Mouse (Mus musculus) MEL (cell line): ENCODE results near the gene Ctnna2. TPM values are rescaled to one million over a fixed set of nuclear protein-coding genes. Genes with fewer than 3 reads are reported as not detected.

Source experiments
- DNase-seq: peaks from one replicate; pipeline ENCODE4 v3.0.0; 2011; ENCODE audit warnings: low read depth, low spot score
- H3K27ac ChIP-seq: 2 replicates; pipeline ENCODE4 v1.5.1; 2012; ENCODE audit warnings: low read depth, mild to moderate bottlenecking, control low read depth, low read length, moderate library complexity; ENCODE audit not compliant: control insufficient read depth
- H3K27me3 ChIP-seq, 2 experiments: fragments of 150-350 bp in 1 of 2; sonication (generic) in 1 of 2; 2 replicates each; pipeline ENCODE4 v1.6.1; 2012; ENCODE audit warnings: low read length in 2 of 2, mild to moderate bottlenecking in 2 of 2, improper control_type of control experiment in 1 of 2, moderate library complexity in 1 of 2; ENCODE audit not compliant: insufficient read depth in 2 of 2, control insufficient read depth in 1 of 2
- H3K36me3 ChIP-seq, 2 experiments: 2 replicates each; pipeline ENCODE4 v1.6.1; 2012 to 2014; ENCODE audit warnings: low read length in 2 of 2, improper control_type of control experiment in 1 of 2, inconsistent platforms in 1 of 2, mild to moderate bottlenecking in 1 of 2; ENCODE audit not compliant: insufficient read depth in 2 of 2, control insufficient read depth in 1 of 2
- H3K4me1 ChIP-seq, 2 experiments: fragments of 150-350 bp in 1 of 2; sonication (generic) in 1 of 2; 2 replicates each; pipeline ENCODE4 v1.6.1; 2012; ENCODE audit warnings: low read length in 2 of 2, improper control_type of control experiment in 1 of 2, mild to moderate bottlenecking in 1 of 2; ENCODE audit not compliant: insufficient read depth in 2 of 2, control insufficient read depth in 1 of 2
- H3K4me3 ChIP-seq, 2 experiments: fragments of 150-350 bp in 1 of 2; sonication (generic) in 1 of 2; 2 replicates each; pipeline ENCODE4 v1.5.1; 2012; ENCODE audit warnings: low read depth in 2 of 2, low read length in 2 of 2, mild to moderate bottlenecking in 2 of 2, moderate library complexity in 2 of 2, control low read depth in 1 of 2, improper control_type of control experiment in 1 of 2; ENCODE audit not compliant: control insufficient read depth in 1 of 2, insufficient read depth in 1 of 2
- H3K79me2 ChIP-seq: 2 replicates; pipeline ENCODE4 v1.6.1; 2012; ENCODE audit warnings: mild to moderate bottlenecking, low read length, moderate library complexity; ENCODE audit not compliant: control insufficient read depth, poor library complexity, insufficient read depth
- H3K9ac ChIP-seq: 2 replicates; pipeline ENCODE4 v1.6.1; 2012; ENCODE audit warnings: low read depth, mild to moderate bottlenecking, control low read depth, low read length, moderate library complexity; ENCODE audit not compliant: control insufficient read depth, poor library complexity, severe bottlenecking
- H3K9me3 ChIP-seq: fragments of 150-350 bp; sonication (generic); replicated peaks from 2 replicates; pipeline ENCODE4 v1.6.1; 2012; ENCODE audit warnings: mild to moderate bottlenecking, low read length, improper control_type of control experiment, moderate library complexity; ENCODE audit not compliant: insufficient read depth
- BHLHE40 ChIP-seq: IDR thresholded peaks from 2 replicates; pipeline ENCODE4 v1.6.1; 2012; ENCODE audit warnings: low read depth, mild to moderate bottlenecking, inconsistent platforms, low read length, improper control_type of control experiment, borderline replicate concordance
- CHD1 ChIP-seq: IDR thresholded peaks from 2 replicates; pipeline ENCODE4 v1.6.1; 2012; ENCODE audit warnings: low read depth, mild to moderate bottlenecking, inconsistent platforms, low read length, improper control_type of control experiment
- CHD2 ChIP-seq: IDR thresholded peaks from 2 replicates; pipeline ENCODE4 v1.6.1; 2011; ENCODE audit warnings: low read length, improper control_type of control experiment
- CTCF ChIP-seq, 3 experiments: IDR thresholded peaks in 2 of 3; conservative IDR thresholded peaks in 1 of 3; 2 replicates each; pipeline ENCODE4 v1.5.1; 2011 to 2012; ENCODE audit warnings: low read length in 3 of 3, low read depth in 2 of 3, mild to moderate bottlenecking in 2 of 3, improper control_type of control experiment in 1 of 3, inconsistent platforms in 1 of 3, mixed read lengths in 1 of 3, moderate library complexity in 1 of 3; ENCODE audit not compliant: control insufficient read depth in 1 of 3, insufficient read depth in 1 of 3, poor library complexity in 1 of 3, severe bottlenecking in 1 of 3
- E2F4 ChIP-seq: IDR thresholded peaks from 2 replicates; pipeline ENCODE4 v1.6.1; 2011; ENCODE audit warnings: low read depth, low read length, improper control_type of control experiment, borderline replicate concordance
- ELF1 ChIP-seq: IDR thresholded peaks from 2 replicates; pipeline ENCODE4 v1.6.1; 2014; ENCODE audit warnings: low read depth, mild to moderate bottlenecking, inconsistent platforms, low read length, improper control_type of control experiment, moderate library complexity
- EP300 ChIP-seq, 2 experiments: IDR thresholded peaks; 2 replicates each; pipeline ENCODE4 v1.6.1; 2011; ENCODE audit warnings: improper control_type of control experiment in 2 of 2, low read length in 2 of 2, low read depth in 1 of 2, mild to moderate bottlenecking in 1 of 2
- GATA1 ChIP-seq: IDR thresholded peaks from 2 replicates; pipeline ENCODE4 v1.6.1; 2011; ENCODE audit warnings: low read depth, low read length, improper control_type of control experiment
- HCFC1 ChIP-seq: IDR thresholded peaks from 2 replicates; pipeline ENCODE4 v1.6.1; 2012; ENCODE audit warnings: low read depth, mild to moderate bottlenecking, inconsistent platforms, low read length, improper control_type of control experiment, moderate library complexity
- JUND ChIP-seq: IDR thresholded peaks from 2 replicates; pipeline ENCODE4 v1.6.1; 2011; ENCODE audit warnings: low read depth, mild to moderate bottlenecking, improper control_type of control experiment, low read length
- KAT2A ChIP-seq: conservative IDR thresholded peaks from 2 replicates; pipeline ENCODE4 v1.6.1; 2012; ENCODE audit warnings: low read depth, low read length, improper control_type of control experiment, inconsistent platforms
- MAFK ChIP-seq: IDR thresholded peaks from 2 replicates; pipeline ENCODE4 v1.6.1; 2011; ENCODE audit warnings: low read depth, mild to moderate bottlenecking, low read length, improper control_type of control experiment, borderline replicate concordance
- MAX ChIP-seq: IDR thresholded peaks from 2 replicates; pipeline ENCODE4 v1.6.1; 2011; ENCODE audit warnings: low read length, improper control_type of control experiment
- MAZ ChIP-seq: IDR thresholded peaks from 2 replicates; pipeline ENCODE4 v1.6.1; 2012; ENCODE audit warnings: low read depth, mild to moderate bottlenecking, inconsistent platforms, low read length, improper control_type of control experiment
- MEF2A ChIP-seq: IDR thresholded peaks from 2 replicates; pipeline ENCODE4 v1.6.1; 2014; ENCODE audit warnings: low read depth, mild to moderate bottlenecking, inconsistent platforms, low read length, improper control_type of control experiment; ENCODE audit not compliant: poor library complexity, insufficient replicate concordance, severe bottlenecking; ENCODE audit errors: extremely low read depth
- MXI1 ChIP-seq: IDR thresholded peaks from 2 replicates; pipeline ENCODE4 v1.6.1; 2011; ENCODE audit warnings: mild to moderate bottlenecking, low read depth, low read length, improper control_type of control experiment
- MYB ChIP-seq: IDR thresholded peaks from 2 replicates; pipeline ENCODE4 v1.6.1; 2011; ENCODE audit warnings: mild to moderate bottlenecking, low read depth, low read length, improper control_type of control experiment
- NELFE ChIP-seq: IDR thresholded peaks from 2 replicates; pipeline ENCODE4 v1.6.1; 2011; ENCODE audit warnings: low read depth, low read length, improper control_type of control experiment
- NRF1 ChIP-seq: IDR thresholded peaks from 2 replicates; pipeline ENCODE4 v1.6.1; 2014; ENCODE audit warnings: low read depth, mild to moderate bottlenecking, inconsistent platforms, low read length, improper control_type of control experiment, moderate library complexity; ENCODE audit not compliant: poor library complexity, insufficient read depth, severe bottlenecking
- POLR2A ChIP-seq, 2 experiments: IDR thresholded peaks; 2 replicates each; pipeline ENCODE4 v1.6.1; 2011 to 2012; ENCODE audit warnings: low read length in 2 of 2, mild to moderate bottlenecking in 2 of 2, control low read depth in 1 of 2, improper control_type of control experiment in 1 of 2, low read depth in 1 of 2, moderate library complexity in 1 of 2; ENCODE audit not compliant: control insufficient read depth in 1 of 2, insufficient read depth in 1 of 2, poor library complexity in 1 of 2
- POLR2AphosphoS2 ChIP-seq: IDR thresholded peaks from 2 replicates; pipeline ENCODE4 v1.6.1; 2011; ENCODE audit warnings: low read length, improper control_type of control experiment
- POLR2AphosphoS5 ChIP-seq: IDR thresholded peaks from 2 replicates; pipeline ENCODE4 v1.6.1; 2012; ENCODE audit warnings: low read depth, borderline replicate concordance, mild to moderate bottlenecking, inconsistent platforms, low read length, moderate library complexity, mixed read lengths
- SIN3A ChIP-seq: IDR thresholded peaks from 2 replicates; pipeline ENCODE4 v1.6.1; 2012; ENCODE audit warnings: low read length, improper control_type of control experiment, inconsistent platforms
- TAL1 ChIP-seq: IDR thresholded peaks from 2 replicates; pipeline ENCODE4 v1.6.1; 2012; ENCODE audit warnings: mild to moderate bottlenecking, inconsistent platforms, low read length, moderate library complexity, mixed read lengths
- TBP ChIP-seq: IDR thresholded peaks from 2 replicates; pipeline ENCODE4 v1.8.0; 2011; ENCODE audit warnings: low read depth, low read length, improper control_type of control experiment
- TCF12 ChIP-seq: IDR thresholded peaks from 2 replicates; pipeline ENCODE4 v1.6.1; 2014; ENCODE audit warnings: low read depth, mild to moderate bottlenecking, inconsistent platforms, low read length, improper control_type of control experiment, moderate library complexity
- UBTF ChIP-seq: IDR thresholded peaks from 2 replicates; pipeline ENCODE4 v1.6.1; 2012; ENCODE audit warnings: low read depth, mild to moderate bottlenecking, inconsistent platforms, low read length, improper control_type of control experiment, moderate library complexity, borderline replicate concordance; ENCODE audit not compliant: insufficient read depth
- USF2 ChIP-seq, 2 experiments: IDR thresholded peaks; 2 replicates each; pipeline ENCODE4 v1.6.1; 2011 to 2012; ENCODE audit warnings: improper control_type of control experiment in 2 of 2, low read length in 2 of 2, borderline replicate concordance in 1 of 2, inconsistent platforms in 1 of 2, low read depth in 1 of 2, mild to moderate bottlenecking in 1 of 2; ENCODE audit not compliant: insufficient read depth in 1 of 2
- ZKSCAN1 ChIP-seq: IDR thresholded peaks from 2 replicates; pipeline ENCODE4 v1.6.1; 2012; ENCODE audit warnings: low read depth, mild to moderate bottlenecking, inconsistent platforms, low read length, improper control_type of control experiment, moderate library complexity
- polyA plus RNA-seq, 2 experiments: library from polyadenylated mRNA; stranded (reverse) in 1 of 2; unstranded in 1 of 2; fragments of >175 nt in 1 of 2; fragments of >200 nt in 1 of 2; gene quantifications; 2 replicates each; pipeline versions ENCODE4 v1.2.1 to v1.2.4; 2012; ENCODE audit warnings: low replicate concordance in 2 of 2, low read depth in 1 of 2; ENCODE audit not compliant: insufficient read length in 2 of 2, insufficient read depth in 1 of 2, missing spikeins in 1 of 2
- total RNA-seq: library from RNA; depleted of rRNA; stranded (reverse); fragments of 300-350 nt; gene quantifications from 2 replicates; pipeline ENCODE4 v1.2.3, GENCODE M21; 2012

Gene Ctnna2
- total and polyA plus RNA-seq, 3 experiments: not detected

- Histone ChIP-seq H3K4me1 (no peaks in the 10 kb centered on the region), H3K9me3 (no peaks in the 10 kb centered on the region), H3K79me2 (no peaks in the 10 kb centered on the region), H3K36me3 (no peaks in the 10 kb centered on the region), H3K4me3 (no peak overlapping the region), H3K27ac (no peak overlapping the region), H3K27me3 (no peaks in the 10 kb centered on the region), H3K9ac (no peak overlapping the region)
- TF ChIP-seq HCFC1: no peak
- no peak for TF ChIP-seq MYB
- no peak for TF ChIP-seq MXI1
- TF ChIP-seq TAL1: no peak
- TF ChIP-seq GATA1: no peak
- no peak for TF ChIP-seq ZKSCAN1
- TF ChIP-seq BHLHE40: no peak
- TF ChIP-seq KAT2A: no peak
- TF ChIP-seq USF2 (IDR thresholded peaks at IDR 0.05; ENCODE audit: borderline replicate concordance in 1 of 2, insufficient read depth in 1 of 2, low read depth in 1 of 2, low read length in 2 of 2): no peak
- no peak for TF ChIP-seq POLR2AphosphoS2
- no peak for TF ChIP-seq TBP
- TF ChIP-seq CTCF (IDR thresholded peaks at IDR 0.05 in 2 of 3, conservative IDR thresholded peaks at IDR 0.05 in 1 of 3; ENCODE audit: control insufficient read depth in 1 of 3, insufficient read depth in 1 of 3, low read depth in 2 of 3, low read length in 3 of 3, poor library complexity in 1 of 3, severe bottlenecking in 1 of 3): no peak
- TF ChIP-seq EP300 (IDR thresholded peaks at IDR 0.05; ENCODE audit: low read depth in 1 of 2, low read length in 2 of 2): no peak
- no peak for TF ChIP-seq CHD1
- no peak for TF ChIP-seq MAFK
- no peak for TF ChIP-seq UBTF
- TF ChIP-seq ELF1: no peak
- no peak for TF ChIP-seq NRF1
- no peak for TF ChIP-seq TCF12
- DNase-seq: no peak
Measured at GRCm38 (mm10) chr6:77929375-77929774, 50.1 kb downstream of the Ctnna2 start.

GRCm38 (mm10) chr6:77873150-77873549 is 106.3 kb downstream of the Ctnna2 start:
- Histone ChIP-seq H3K9me3 (no peaks in the 10 kb centered on the region), H3K4me1 (no peaks in the 10 kb centered on the region), H3K9ac (no peak overlapping the region), H3K79me2 (no peaks in the 10 kb centered on the region), H3K27me3 (no peaks in the 10 kb centered on the region), H3K27ac (no peak overlapping the region), H3K36me3 (no peaks in the 10 kb centered on the region), H3K4me3 (no peak overlapping the region)
- no peak for DNase-seq
- TF ChIP-seq SIN3A (no peak), KAT2A (no peak), CHD2 (no peak), E2F4 (no peak), MXI1 (no peak), TBP (no peak), USF2 (IDR thresholded peaks at IDR 0.05; ENCODE audit: borderline replicate concordance in 1 of 2, insufficient read depth in 1 of 2, low read depth in 1 of 2, low read length in 2 of 2) (no peak), BHLHE40 (no peak), MAFK (no peak), POLR2A (IDR thresholded peaks at IDR 0.05; ENCODE audit: control insufficient read depth in 1 of 2, insufficient read depth in 1 of 2, low read depth in 1 of 2, low read length in 2 of 2, poor library complexity in 1 of 2) (no peak), POLR2AphosphoS5 (no peak), NELFE (no peak), JUND (no peak), MAX (no peak), MEF2A (no peak), UBTF (no peak), MAZ (no peak), TAL1 (no peak)
